ENCODE assay signal across 25 mouse cellular contexts in genomic region chr19:47750391-47750790, GRCm38 (mm10). TPM values are rescaled to one million over a fixed set of nuclear protein-coding genes. Genes with fewer than 3 reads are reported as not detected.
"Had no signal": no experiment of that assay in that cellular context is flagged by ENCODE, and none has a peak within 500 bp of the region (broad histone marks: within the 10 kb centered on the region; RNA-seq: fewer than 3 reads in every experiment).

No protein-coding gene starts in this region.

- H3K36me3 ChIP-seq: limb, embryonic 10.5 days; limb, embryonic 13.5 days; liver, embryonic 12.5 days; liver, embryonic 15.5 days; lung, embryonic 15.5 days; neural tube, embryonic 13.5 days had no signal

- H3K4me3 ChIP-seq: layer of hippocampus, adult 2 months; limb, embryonic 10.5 days; limb, embryonic 13.5 days; liver, embryonic 12.5 days; liver, embryonic 15.5 days; lung, embryonic 15.5 days; megakaryocyte, embryonic 14.5 days; myocyte; neural tube, embryonic 13.5 days had no signal

- H3K9ac ChIP-seq: limb, embryonic 13.5 days; liver, embryonic 12.5 days; liver, embryonic 15.5 days; lung, embryonic 15.5 days; neural tube, embryonic 13.5 days had no signal

- H3K9me3 ChIP-seq: limb, embryonic 10.5 days; limb, embryonic 13.5 days; liver, embryonic 12.5 days; liver, embryonic 15.5 days; lung, embryonic 15.5 days; megakaryocyte, embryonic 14.5 days; neural tube, embryonic 13.5 days had no signal

- H3K4me2 ChIP-seq: limb, embryonic 13.5 days; liver, embryonic 12.5 days; liver, embryonic 15.5 days; lung, embryonic 15.5 days; neural tube, embryonic 13.5 days had no signal

- H3K27me3 ChIP-seq: limb, embryonic 13.5 days; liver, embryonic 15.5 days; lung, embryonic 15.5 days; neural tube, embryonic 13.5 days had no signal

- ATAC-seq: liver, embryonic 12.5 days; midbrain, embryonic 16.5 days had no signal

- H3K27ac ChIP-seq: layer of hippocampus, adult 2 months; limb, embryonic 10.5 days; limb, embryonic 13.5 days; liver, embryonic 12.5 days; liver, embryonic 15.5 days; lung, embryonic 15.5 days; neural tube, embryonic 13.5 days; stomach, postnatal 0 days had no signal

- DNase-seq: kidney, adult 11 months; kidney, adult 9 months; kidney, postnatal 25 days; layer of hippocampus, adult 9-11 months; liver; lung, adult 18-20 months; lung, postnatal 10 days; lung, postnatal 36 days; right cerebral cortex, adult 18-20 months; right cerebral cortex, postnatal 14 days; right cerebral cortex, postnatal 4 days; thymus, adult 2 months; thymus, postnatal 14 days had no signal

- H3K4me1 ChIP-seq: limb, embryonic 10.5 days; limb, embryonic 13.5 days; liver, embryonic 12.5 days; liver, embryonic 15.5 days; lung, embryonic 15.5 days; megakaryocyte, embryonic 14.5 days; neural tube, embryonic 13.5 days had no signal

RNA-seq across cellular contexts. Expression of gene Col17a1, which starts 58.5 kb away (rescaled TPM):
- total RNA-seq: layer of hippocampus, adult 2 months; neutrophil, adult 5-6 weeks had no signal
